Mouse (Mus musculus) liver, adult 2 months (tissue): ENCODE measurements around the gene Gabrr2.

Experiments used
- CTCF ChIP-seq: fragments of 200-500 bp; IDR thresholded peaks from 2 replicates; pipeline ENCODE4 v1.5.1; 2011; ENCODE audit warnings: low read depth, low read length, control low read depth
- POLR2A ChIP-seq: fragments of 200-500 bp; IDR thresholded peaks from 2 replicates; pipeline ENCODE4 v1.6.1; 2011; ENCODE audit warnings: low read length, control low read depth; ENCODE audit not compliant: insufficient read depth; ENCODE audit errors: extremely low read depth

GRCm38 (mm10) chr4:33064986-33065385 lies 2.2 kb downstream of the Gabrr2 start:
- TF ChIP-seq CTCF: no peak
- no peak for TF ChIP-seq POLR2A
